Mouse (Mus musculus): ENCODE results near the gene Rrp12. TPM values are rescaled to one million over a fixed set of nuclear protein-coding genes. Genes with fewer than 3 reads are reported as not detected.
"Not testable (repeated sequence)": the region's sequence is repeated elsewhere in the genome, so short reads cannot be mapped to it uniquely, and the experiment has no call there.

Gene Rrp12
- polyA plus RNA-seq, 1 experiment from 2014 or later, result 27.3 TPM

DNA sequence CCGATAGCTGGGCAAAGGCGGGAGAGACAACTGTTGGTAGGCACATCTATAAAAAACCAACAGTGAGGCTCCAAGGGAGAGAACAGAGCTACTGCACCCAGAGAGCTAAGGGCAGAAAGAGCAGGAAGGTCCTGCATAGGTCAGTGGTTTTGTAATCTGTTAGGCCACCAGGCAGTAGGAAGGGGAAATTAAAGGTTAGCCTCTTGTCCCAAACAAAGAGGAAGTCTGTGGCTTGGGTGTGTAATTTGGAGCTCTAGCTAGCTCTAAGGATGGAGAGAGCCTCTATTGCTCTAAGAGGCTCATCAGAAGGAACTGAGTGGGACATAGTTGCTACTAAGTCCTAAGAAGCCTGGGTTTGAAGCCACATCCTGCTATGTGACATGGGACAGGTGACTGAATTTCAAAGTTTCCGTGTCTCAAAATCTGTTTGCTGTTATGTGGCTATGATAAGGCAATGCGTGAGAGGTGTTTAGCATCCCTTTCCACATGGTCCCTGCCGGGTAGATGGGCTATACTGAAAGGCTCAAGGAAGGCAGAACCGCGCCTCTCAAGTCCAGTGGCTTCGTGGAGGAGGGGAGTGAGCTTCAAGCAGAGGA, 4.6 kb upstream of the Rrp12 start:
- Histone ChIP-seq H3K4me3 (no peak overlapping the region), H3K4me1 (replicated peaks) (peaks cover 5% of the 10 kb centered on the region), H3K27ac (no peak overlapping the region), H3K36me3 (no peaks in the 10 kb centered on the region), H3K9me3 (no peaks in the 10 kb centered on the region), H3K27me3 (ENCODE audit: insufficient read depth, poor library complexity, severe bottlenecking) (no peaks in the 10 kb centered on the region)
- WGBS, result 88% methylated on average over 8 of the region's 8 CpGs
- DNase-seq (ENCODE audit: low spot score), result no peak

DNA sequence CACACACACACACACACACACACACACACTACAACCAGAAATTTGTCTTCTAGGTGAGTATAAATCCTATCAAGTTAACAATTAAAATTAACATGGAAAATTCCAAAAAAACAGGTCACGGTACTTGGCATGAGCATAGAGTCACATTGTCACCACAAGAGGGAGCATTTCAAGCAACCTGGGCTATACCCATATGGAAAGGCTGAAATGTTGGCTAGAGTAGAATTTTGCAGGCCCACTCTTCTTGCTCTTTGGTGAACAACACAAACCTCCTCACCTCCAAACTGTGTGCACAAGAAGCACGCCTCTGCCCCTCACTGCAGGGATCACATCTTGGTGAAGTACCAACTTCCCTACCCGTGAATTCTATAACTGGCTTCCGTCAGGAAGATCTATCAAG, 2.9 kb upstream of the Rrp12 start:
- Histone ChIP-seq H3K27me3 (ENCODE audit: insufficient read depth, poor library complexity, severe bottlenecking) (no peaks in the 10 kb centered on the region), H3K27ac (no peak overlapping the region), H3K36me3 (no peaks in the 10 kb centered on the region), H3K4me3 (no peak overlapping the region), H3K4me1 (replicated peaks) (peaks cover 18% of the 10 kb centered on the region), H3K9me3 (no peaks in the 10 kb centered on the region)
- DNase-seq (ENCODE audit: low spot score), result peak; percentile 30
- 48% methylated on average over 4 of the region's 4 CpGs for WGBS

DNA sequence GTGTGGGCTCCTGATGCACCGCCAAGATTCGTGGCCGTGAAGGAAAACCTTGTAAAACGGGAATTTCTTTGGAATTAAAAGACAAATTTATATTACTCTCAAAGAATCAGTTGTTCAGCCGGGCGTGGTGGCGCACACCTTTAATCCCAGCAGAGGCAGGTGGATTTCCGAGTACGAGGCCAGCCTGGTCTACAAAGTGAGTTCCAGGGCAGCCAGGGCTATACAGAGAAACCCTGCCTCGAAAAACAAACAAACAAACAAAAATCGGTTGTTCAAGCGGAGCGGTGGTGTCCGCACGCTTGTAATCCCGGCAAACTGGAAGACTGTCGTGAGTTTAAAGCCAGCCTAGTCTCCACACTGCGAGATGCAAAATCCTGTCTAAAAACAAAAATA, 342 bp upstream of the Rrp12 start:
- DNase-seq (ENCODE audit: low spot score), result no peak
- H3K9me3 ChIP-seq, result no peaks in the 10 kb centered on the region
- H3K27me3 ChIP-seq (ENCODE audit: insufficient read depth, poor library complexity, severe bottlenecking), result no peaks in the 10 kb centered on the region
- peaks cover 15% of the 10 kb centered on the region for H3K36me3 ChIP-seq
- peak overlapping the region; percentile 85 for H3K4me3 ChIP-seq
- H3K27ac ChIP-seq, result peak overlapping the region; percentile 66
- peaks cover 18% of the 10 kb centered on the region for H3K4me1 ChIP-seq (replicated peaks)
- 20% methylated on average over 18 of the region's 18 CpGs for WGBS

DNA sequence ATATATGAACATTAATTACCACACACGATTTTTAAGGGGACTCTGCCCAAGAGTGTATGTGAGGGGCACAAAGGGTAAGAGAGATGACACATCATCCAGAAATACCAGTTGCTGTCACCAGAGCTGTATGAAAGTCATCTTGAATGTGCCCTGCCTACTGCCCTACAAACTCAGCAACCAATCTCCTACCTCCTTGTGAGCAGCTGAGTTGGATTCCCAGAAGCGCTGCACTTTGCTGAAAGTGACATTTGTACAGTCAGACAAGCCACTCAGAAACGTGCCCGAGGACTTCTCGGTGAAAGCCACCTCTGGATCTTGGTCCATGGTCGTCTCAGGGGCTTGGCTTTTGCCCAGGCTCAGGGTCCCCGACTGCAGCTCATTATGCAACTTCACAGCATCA, 1.0 kb downstream of the Rrp12 start:
- peaks cover 29% of the 10 kb centered on the region for H3K36me3 ChIP-seq
- H3K4me1 ChIP-seq (replicated peaks), result peaks cover 18% of the 10 kb centered on the region
- H3K27me3 ChIP-seq (ENCODE audit: insufficient read depth, poor library complexity, severe bottlenecking), result no peaks in the 10 kb centered on the region
- no peaks in the 10 kb centered on the region for H3K9me3 ChIP-seq
- peak overlapping the region; percentile 85 for H3K4me3 ChIP-seq
- no peak for DNase-seq (ENCODE audit: low spot score)
- WGBS, result 57% methylated on average over 7 of the region's 7 CpGs
- H3K27ac ChIP-seq, result no peak overlapping the region

DNA sequence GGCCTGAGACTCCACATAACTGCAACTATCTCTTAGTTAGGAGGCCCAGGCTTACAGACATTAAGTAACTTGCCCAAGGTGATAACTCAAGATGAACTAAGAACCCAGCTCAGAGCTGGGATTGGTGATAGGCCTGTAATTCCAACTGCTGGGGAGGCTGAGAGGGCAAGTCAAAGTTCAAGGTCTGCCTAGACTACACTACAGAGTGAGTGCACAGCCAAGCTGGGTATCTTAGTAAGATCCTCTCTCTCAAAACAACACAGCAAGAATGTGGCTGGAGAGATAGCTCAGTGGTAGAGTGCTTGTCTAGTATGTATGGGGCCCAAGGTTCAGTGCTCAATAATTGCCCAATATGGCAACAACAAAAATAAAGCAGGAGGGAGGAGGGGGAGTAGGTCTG, 7.8 kb downstream of the Rrp12 start:
- Histone ChIP-seq H3K27me3 (ENCODE audit: insufficient read depth, poor library complexity, severe bottlenecking) (no peaks in the 10 kb centered on the region), H3K4me3 (no peak overlapping the region), H3K27ac (no peak overlapping the region), H3K36me3 (peaks cover 91% of the 10 kb centered on the region), H3K4me1 (replicated peaks) (no peaks in the 10 kb centered on the region), H3K9me3 (no peaks in the 10 kb centered on the region)
- DNase-seq (ENCODE audit: low spot score), result no peak

DNA sequence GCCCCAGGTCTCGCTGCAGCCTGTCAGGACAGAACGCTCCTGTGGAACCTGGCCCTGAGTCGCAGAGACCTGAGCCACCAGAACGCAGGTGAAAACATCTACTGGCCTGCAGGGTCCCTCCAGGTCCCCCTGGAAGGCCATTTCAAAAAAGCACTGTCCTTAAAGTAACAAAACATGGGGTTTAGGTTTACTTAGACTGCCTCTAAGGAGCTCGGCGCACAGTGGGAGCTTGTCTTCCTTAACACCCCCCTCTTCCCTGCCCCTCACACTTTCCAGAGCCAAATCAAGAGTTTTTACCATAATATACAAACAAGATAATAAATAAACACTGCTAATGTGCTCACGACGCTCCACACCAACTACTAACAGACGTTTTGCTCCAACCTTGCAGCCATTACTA, 12.1 kb downstream of the Rrp12 start:
- Histone ChIP-seq H3K4me3 (no peak overlapping the region), H3K9me3 (no peaks in the 10 kb centered on the region), H3K27me3 (ENCODE audit: insufficient read depth, poor library complexity, severe bottlenecking) (no peaks in the 10 kb centered on the region), H3K36me3 (peaks cover 92% of the 10 kb centered on the region), H3K27ac (no peak overlapping the region), H3K4me1 (replicated peaks) (no peaks in the 10 kb centered on the region)
- WGBS, result 91% methylated on average over 9 of the region's 9 CpGs
- DNase-seq (ENCODE audit: low spot score), result no peak

DNA sequence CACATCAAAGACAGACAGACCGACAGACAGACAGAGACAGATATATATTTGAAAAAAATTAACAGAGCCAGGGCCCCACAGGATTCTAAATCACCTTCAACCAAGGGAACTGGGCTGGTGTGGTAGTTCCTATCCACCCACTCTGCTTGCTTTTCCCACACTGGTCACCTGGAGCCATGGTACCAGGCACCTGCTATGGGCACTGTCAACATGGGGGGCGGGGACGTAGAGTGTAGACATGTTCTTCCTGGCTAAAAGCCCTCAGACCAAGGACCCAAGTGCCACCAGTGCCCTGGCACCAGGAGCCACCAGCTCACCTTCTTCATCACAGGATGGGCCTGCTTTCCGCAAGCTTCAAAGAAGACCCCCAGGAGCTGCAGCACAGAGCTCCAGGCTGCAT, 14.1 kb downstream of the Rrp12 start:
- Histone ChIP-seq H3K27ac (no peak overlapping the region), H3K36me3 (peaks cover 90% of the 10 kb centered on the region), H3K4me1 (replicated peaks) (no peaks in the 10 kb centered on the region), H3K4me3 (no peak overlapping the region), H3K9me3 (no peaks in the 10 kb centered on the region), H3K27me3 (ENCODE audit: insufficient read depth, poor library complexity, severe bottlenecking) (no peaks in the 10 kb centered on the region)
- no peak for DNase-seq (ENCODE audit: low spot score)
- WGBS, result 97% methylated on average over 4 of the region's 4 CpGs

DNA sequence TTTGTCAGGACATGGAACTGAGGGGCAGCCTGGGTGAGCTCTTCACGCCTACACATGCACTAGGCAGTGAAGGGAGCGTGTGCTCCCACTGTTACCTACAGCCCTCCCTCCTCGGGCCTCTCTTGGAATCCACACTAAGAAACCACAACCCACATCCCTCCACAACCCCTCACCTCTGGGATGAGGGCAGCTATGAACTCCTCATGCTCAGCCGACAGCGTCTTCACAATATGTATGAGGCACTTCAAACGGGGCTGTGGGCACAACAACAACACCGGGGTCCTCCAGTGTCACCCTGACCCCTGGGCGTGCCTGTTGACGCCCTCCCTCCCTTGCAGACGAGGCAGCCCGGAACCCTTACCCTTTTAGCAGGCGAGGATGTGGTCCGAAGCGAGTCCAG, 21.6 kb downstream of the Rrp12 start:
- no peak overlapping the region for H3K27ac ChIP-seq
- no peaks in the 10 kb centered on the region for H3K9me3 ChIP-seq
- WGBS, result 94% methylated on average over 14 of the region's 14 CpGs
- H3K4me1 ChIP-seq (replicated peaks), result no peaks in the 10 kb centered on the region
- H3K36me3 ChIP-seq, result peaks cover 96% of the 10 kb centered on the region
- no peak for DNase-seq (ENCODE audit: low spot score)
- H3K4me3 ChIP-seq, result no peak overlapping the region
- no peaks in the 10 kb centered on the region for H3K27me3 ChIP-seq (ENCODE audit: insufficient read depth, poor library complexity, severe bottlenecking)

DNA sequence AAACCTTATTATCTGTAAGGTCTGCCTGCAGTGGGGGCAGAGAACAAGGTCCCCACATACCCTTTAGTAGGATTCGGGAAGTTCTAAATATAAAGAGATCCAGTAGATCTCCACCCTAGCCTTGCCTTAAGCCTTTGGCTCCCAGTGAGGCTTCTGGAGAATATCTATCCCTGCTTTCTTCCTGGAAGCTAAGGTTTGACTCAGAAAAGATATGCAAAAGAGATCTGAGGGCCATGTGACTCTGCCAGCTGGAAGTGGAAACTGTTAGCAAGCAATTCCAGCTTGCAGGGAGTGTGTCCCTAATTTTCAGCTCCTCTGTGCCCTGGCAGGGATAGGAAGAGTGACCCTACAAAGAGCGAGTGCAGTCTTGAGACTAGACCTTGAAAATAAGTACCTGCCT, 23.7 kb downstream of the Rrp12 start:
- H3K36me3 ChIP-seq, result peaks cover 100% of the 10 kb centered on the region
- no peaks in the 10 kb centered on the region for H3K9me3 ChIP-seq
- H3K4me1 ChIP-seq (replicated peaks), result no peaks in the 10 kb centered on the region
- no peaks in the 10 kb centered on the region for H3K27me3 ChIP-seq (ENCODE audit: insufficient read depth, poor library complexity, severe bottlenecking)
- 84% methylated on average over 2 of the region's 2 CpGs for WGBS
- H3K27ac ChIP-seq, result no peak overlapping the region
- H3K4me3 ChIP-seq, result no peak overlapping the region
- no peak for DNase-seq (ENCODE audit: low spot score)

DNA sequence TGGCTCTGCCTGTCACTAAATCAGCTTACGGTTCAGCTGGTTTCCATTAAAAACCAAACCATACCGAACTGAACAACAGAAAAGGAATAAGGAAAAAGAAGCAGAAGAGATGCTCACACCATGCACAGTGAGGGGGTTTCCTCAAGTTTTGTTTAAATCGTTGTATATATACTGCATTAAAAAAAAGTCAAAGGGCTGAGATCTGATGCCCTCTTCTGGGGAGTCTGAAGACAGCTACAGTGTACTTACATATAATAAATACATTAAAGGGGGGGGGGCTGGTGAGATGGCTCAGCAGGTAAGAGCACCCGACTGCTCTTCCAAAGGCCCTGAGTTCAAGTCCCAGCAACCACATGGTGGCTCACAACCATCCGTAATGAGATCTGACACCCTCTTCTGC, 26.0 kb downstream of the Rrp12 start:
- DNase-seq (ENCODE audit: low spot score), result not testable (repeated sequence)
- WGBS, result 91% methylated on average over 5 of the region's 5 CpGs

DNA sequence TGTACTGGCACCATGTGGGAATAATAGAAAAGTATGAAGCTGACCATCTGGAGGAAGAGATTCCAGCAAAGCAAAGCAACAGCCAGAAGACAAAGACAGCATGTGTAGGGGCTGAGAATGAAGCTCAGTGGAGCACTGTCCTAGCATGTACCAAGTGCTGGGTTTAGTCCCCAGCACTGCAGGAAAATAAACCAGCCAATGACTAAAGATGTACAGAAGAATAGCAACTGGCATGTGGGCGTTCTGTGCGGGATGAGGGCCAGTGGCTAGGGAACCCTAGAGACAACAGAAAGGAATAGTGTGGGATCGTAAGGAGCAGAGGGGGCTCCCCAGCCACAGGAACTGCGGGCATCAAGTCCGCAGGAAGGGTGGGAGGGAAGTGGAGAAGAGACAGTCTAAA, 26.7 kb downstream of the Rrp12 start:
- H3K27me3 ChIP-seq (ENCODE audit: insufficient read depth, poor library complexity, severe bottlenecking), result no peaks in the 10 kb centered on the region
- no peak overlapping the region for H3K4me3 ChIP-seq
- no peaks in the 10 kb centered on the region for H3K9me3 ChIP-seq
- no peak for DNase-seq (ENCODE audit: low spot score)
- H3K4me1 ChIP-seq (replicated peaks), result no peaks in the 10 kb centered on the region
- no peak overlapping the region for H3K27ac ChIP-seq
- H3K36me3 ChIP-seq, result peaks cover 100% of the 10 kb centered on the region
- WGBS, result 93% methylated on average over 5 of the region's 5 CpGs

More for the DNA sequence above, 26.0 kb downstream of the Rrp12 start:
- H3K9me3 ChIP-seq; H3K27ac ChIP-seq; H3K4me3 ChIP-seq; H3K27me3 ChIP-seq (ENCODE audit: insufficient read depth, poor library complexity, severe bottlenecking); H3K4me1 ChIP-seq (replicated peaks): not testable (repeated sequence)
- H3K36me3 ChIP-seq, result peaks cover 100% of the 10 kb centered on the region

DNA sequence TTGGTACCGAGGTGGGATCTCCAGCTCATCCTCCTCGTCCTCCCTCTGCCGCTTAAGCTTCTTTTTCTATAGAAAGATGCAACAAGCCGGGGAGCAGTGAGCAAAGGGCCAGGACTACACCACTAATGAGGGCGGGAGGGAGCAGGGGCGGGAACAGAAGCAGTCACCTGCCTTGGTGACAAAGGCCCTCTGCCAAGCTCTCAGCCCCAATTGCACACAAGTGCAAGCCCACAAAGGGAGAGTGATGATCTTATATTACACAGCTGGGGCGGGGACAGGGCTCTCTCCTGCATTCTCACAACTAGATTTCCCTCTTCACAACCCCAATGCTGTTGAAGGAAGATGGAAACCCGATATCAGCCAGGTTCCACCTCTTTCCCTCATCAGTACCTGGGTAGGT, 29.3 kb downstream of the Rrp12 start:
- no peaks in the 10 kb centered on the region for H3K9me3 ChIP-seq
- peaks cover 100% of the 10 kb centered on the region for H3K36me3 ChIP-seq
- no peaks in the 10 kb centered on the region for H3K4me1 ChIP-seq (replicated peaks)
- H3K27me3 ChIP-seq (ENCODE audit: insufficient read depth, poor library complexity, severe bottlenecking), result no peaks in the 10 kb centered on the region
- no peak for DNase-seq (ENCODE audit: low spot score)
- no peak overlapping the region for H3K27ac ChIP-seq
- 91% methylated on average over 8 of the region's 8 CpGs for WGBS
- H3K4me3 ChIP-seq, result no peak overlapping the region

DNA sequence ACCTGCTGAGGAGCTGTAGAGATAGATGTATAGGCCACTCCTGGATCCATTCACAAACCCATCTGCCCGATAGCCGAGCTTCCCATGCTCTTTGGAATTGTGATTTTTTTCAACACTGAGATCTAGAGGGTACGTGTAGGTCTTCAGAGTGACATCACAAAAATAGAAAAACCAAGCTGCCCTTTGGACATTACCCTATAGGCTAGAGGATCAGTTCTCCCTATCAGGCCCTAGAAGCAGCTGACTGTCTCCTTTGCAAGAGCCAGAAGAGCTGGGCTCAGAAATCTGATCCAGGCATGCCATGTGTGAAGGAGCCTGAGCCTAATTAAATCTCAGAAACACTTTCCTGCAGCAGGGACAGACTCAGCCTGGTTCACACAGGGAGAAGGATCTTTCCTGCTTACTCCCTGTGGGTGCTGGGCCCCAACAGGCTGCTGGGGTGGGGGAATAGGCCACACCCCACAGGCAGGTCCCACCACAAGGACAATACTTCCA, 38.1 kb downstream of the Rrp12 start:
- no peak overlapping the region for H3K27ac ChIP-seq
- no peaks in the 10 kb centered on the region for H3K9me3 ChIP-seq
- peaks cover 10% of the 10 kb centered on the region; the same call in 1 of the 2 replicates for H3K4me1 ChIP-seq (replicated peaks)
- peaks cover 27% of the 10 kb centered on the region for H3K36me3 ChIP-seq
- no peak for DNase-seq (ENCODE audit: low spot score)
- no peak overlapping the region for H3K4me3 ChIP-seq
- H3K27me3 ChIP-seq (ENCODE audit: insufficient read depth, poor library complexity, severe bottlenecking), result no peaks in the 10 kb centered on the region
- 87% methylated on average over 3 of the region's 3 CpGs for WGBS

Measured in hindbrain, embryonic 10.5 days (tissue).